Mouse (Mus musculus): ENCODE measurements around the gene Gm49380. TPM values are rescaled to one million over a fixed set of nuclear protein-coding genes. Genes with fewer than 3 reads are reported as not detected.
"Not testable (repeated sequence)": the region's sequence is repeated elsewhere in the genome, so short reads cannot be mapped to it uniquely, and the experiment has no call there.

Gm49380 gene
- polyA plus RNA-seq, 1 experiment = 0.10 TPM

- Histone ChIP-seq H3K4me3 (ENCODE audit: insufficient read depth, low read length) (no peak overlapping the region), H3K27ac (ENCODE audit: insufficient read depth, low read length) (no peak overlapping the region), H3K4me1 (ENCODE audit: control insufficient read depth, insufficient read depth, low read length) (peaks cover 3% of the 10 kb centered on the region; the same call in 1 of the 2 replicates)
- TF ChIP-seq POLR2A (IDR thresholded peaks at IDR 0.05; ENCODE audit: extremely low read depth, insufficient read depth, low read length) (no peak), CTCF (IDR thresholded peaks at IDR 0.05; ENCODE audit: extremely low read depth, insufficient read depth, low read length) (no peak)
Observed at GRCm38 (mm10) chr9:44126746-44127145, 13.4 kb upstream of the Gm49380 start.

- no peak overlapping the region for H3K27ac ChIP-seq (ENCODE audit: insufficient read depth, low read length)
- H3K4me1 ChIP-seq (ENCODE audit: control insufficient read depth, insufficient read depth, low read length) = peaks cover 3% of the 10 kb centered on the region; the same call in 1 of the 2 replicates
- H3K4me3 ChIP-seq (ENCODE audit: insufficient read depth, low read length) = no peak overlapping the region
- TF ChIP-seq POLR2A (IDR thresholded peaks at IDR 0.05; ENCODE audit: extremely low read depth, insufficient read depth, low read length) (no peak), CTCF (IDR thresholded peaks at IDR 0.05; ENCODE audit: extremely low read depth, insufficient read depth, low read length) (peak; percentile 95)
Observed at GRCm38 (mm10) chr9:44125546-44126428, 12.5 kb upstream of the Gm49380 start.

- no peak overlapping the region for H3K4me3 ChIP-seq (ENCODE audit: insufficient read depth, low read length)
- H3K4me1 ChIP-seq (ENCODE audit: control insufficient read depth, insufficient read depth, low read length) = peaks cover 3% of the 10 kb centered on the region; the same call in 1 of the 2 replicates
Observed at GRCm38 (mm10) chr9:44125026-44125425, 11.7 kb upstream of the Gm49380 start.

GRCm38 (mm10) chr9:44124317-44124716 lies 11.0 kb upstream of the Gm49380 start:
- Histone ChIP-seq H3K27ac (ENCODE audit: insufficient read depth, low read length) (no peak overlapping the region), H3K4me3 (ENCODE audit: insufficient read depth, low read length) (no peak overlapping the region), H3K4me1 (ENCODE audit: control insufficient read depth, insufficient read depth, low read length) (peaks cover 3% of the 10 kb centered on the region; the same call in 1 of the 2 replicates)
- TF ChIP-seq CTCF (IDR thresholded peaks at IDR 0.05; ENCODE audit: extremely low read depth, insufficient read depth, low read length) (peak; percentile 45), POLR2A (IDR thresholded peaks at IDR 0.05; ENCODE audit: extremely low read depth, insufficient read depth, low read length) (no peak)

More at GRCm38 (mm10) chr9:44125026-44125425, 11.7 kb upstream of the Gm49380 start:
- no peak overlapping the region for H3K27ac ChIP-seq (ENCODE audit: insufficient read depth, low read length)
- TF ChIP-seq CTCF (IDR thresholded peaks at IDR 0.05; ENCODE audit: extremely low read depth, insufficient read depth, low read length) = no peak
- TF ChIP-seq POLR2A (IDR thresholded peaks at IDR 0.05; ENCODE audit: extremely low read depth, insufficient read depth, low read length) = no peak

GRCm38 (mm10) chr9:44119948-44120465 lies 6.7 kb upstream of the Gm49380 start:
- Histone ChIP-seq H3K4me1 (ENCODE audit: control insufficient read depth, insufficient read depth, low read length) (no peaks in the 10 kb centered on the region), H3K27ac (ENCODE audit: insufficient read depth, low read length) (no peak overlapping the region), H3K4me3 (ENCODE audit: insufficient read depth, low read length) (no peak overlapping the region)
- no peak for TF ChIP-seq CTCF (IDR thresholded peaks at IDR 0.05; ENCODE audit: extremely low read depth, insufficient read depth, low read length)
- no peak for TF ChIP-seq POLR2A (IDR thresholded peaks at IDR 0.05; ENCODE audit: extremely low read depth, insufficient read depth, low read length)

GRCm38 (mm10) chr9:44119011-44119410 lies 5.7 kb upstream of the Gm49380 start:
- no peak for TF ChIP-seq POLR2A (IDR thresholded peaks at IDR 0.05; ENCODE audit: extremely low read depth, insufficient read depth, low read length)
- peak; percentile 50 for TF ChIP-seq CTCF (IDR thresholded peaks at IDR 0.05; ENCODE audit: extremely low read depth, insufficient read depth, low read length)
- H3K4me1 ChIP-seq (ENCODE audit: control insufficient read depth, insufficient read depth, low read length) = no peaks in the 10 kb centered on the region
- no peak overlapping the region for H3K27ac ChIP-seq (ENCODE audit: insufficient read depth, low read length)
- no peak overlapping the region for H3K4me3 ChIP-seq (ENCODE audit: insufficient read depth, low read length)

GRCm38 (mm10) chr9:44116182-44116581 lies 2.9 kb upstream of the Gm49380 start:
- Histone ChIP-seq H3K27ac (ENCODE audit: insufficient read depth, low read length) (no peak overlapping the region), H3K4me3 (ENCODE audit: insufficient read depth, low read length) (no peak overlapping the region), H3K4me1 (ENCODE audit: control insufficient read depth, insufficient read depth, low read length) (no peaks in the 10 kb centered on the region)
- no peak for TF ChIP-seq CTCF (IDR thresholded peaks at IDR 0.05; ENCODE audit: extremely low read depth, insufficient read depth, low read length)
- TF ChIP-seq POLR2A (IDR thresholded peaks at IDR 0.05; ENCODE audit: extremely low read depth, insufficient read depth, low read length) = no peak

- TF ChIP-seq POLR2A (IDR thresholded peaks at IDR 0.05; ENCODE audit: extremely low read depth, insufficient read depth, low read length) = no peak
- no peak for TF ChIP-seq CTCF (IDR thresholded peaks at IDR 0.05; ENCODE audit: extremely low read depth, insufficient read depth, low read length)
Observed at GRCm38 (mm10) chr9:44115599-44115998, 2.3 kb upstream of the Gm49380 start.

GRCm38 (mm10) chr9:44114453-44114852 lies 1.2 kb upstream of the Gm49380 start:
- Histone ChIP-seq H3K4me3 (ENCODE audit: insufficient read depth, low read length) (no peak overlapping the region), H3K4me1 (ENCODE audit: control insufficient read depth, insufficient read depth, low read length) (0 out of 2 replicates have a peak, but pooled peaks cover 2% of the 10 kb centered on the region), H3K27ac (ENCODE audit: insufficient read depth, low read length) (no peak overlapping the region)
- TF ChIP-seq POLR2A (IDR thresholded peaks at IDR 0.05; ENCODE audit: extremely low read depth, insufficient read depth, low read length) (no peak), CTCF (IDR thresholded peaks at IDR 0.05; ENCODE audit: extremely low read depth, insufficient read depth, low read length) (no peak)

More at GRCm38 (mm10) chr9:44115599-44115998, 2.3 kb upstream of the Gm49380 start:
- no peak overlapping the region for H3K4me3 ChIP-seq (ENCODE audit: insufficient read depth, low read length)
- no peaks in the 10 kb centered on the region for H3K4me1 ChIP-seq (ENCODE audit: control insufficient read depth, insufficient read depth, low read length)
- no peak overlapping the region for H3K27ac ChIP-seq (ENCODE audit: insufficient read depth, low read length)

GRCm38 (mm10) chr9:44111909-44112308 lies 1.4 kb downstream of the Gm49380 start:
- H3K4me3 ChIP-seq (ENCODE audit: insufficient read depth, low read length); H3K4me1 ChIP-seq (ENCODE audit: control insufficient read depth, insufficient read depth, low read length); H3K27ac ChIP-seq (ENCODE audit: insufficient read depth, low read length): not testable (repeated sequence)
